Mouse (Mus musculus) midbrain, embryonic 11.5 days (tissue): ENCODE results near the gene Zzz3. TPM values are rescaled to one million over a fixed set of nuclear protein-coding genes. Genes with fewer than 3 reads are reported as not detected.

Experiments used
- ATAC-seq: fragments of 200-750 bp; cut with Nextera tagmentation; 2 replicates; pipeline ENCODE4 v1.8.0; 2017; ENCODE audit warnings: moderate TSS enrichment, moderate library complexity; ENCODE audit not compliant: low FRiP score
- DNase-seq: peaks from one replicate; pipeline ENCODE4 v3.0.0; 2015; ENCODE audit warnings: low spot score; ENCODE audit errors: missing footprints
- H3K27ac ChIP-seq: fragments of 300-500 bp; sonication (generic); 2 replicates; pipeline ENCODE4 v1.5.1; 2014; ENCODE audit warnings: low read depth, low read length
- H3K27me3 ChIP-seq: fragments of 300-500 bp; sonication (generic); 2 replicates; pipeline ENCODE4 v1.6.1; 2014; ENCODE audit warnings: mild to moderate bottlenecking, low read length, moderate library complexity, mixed read lengths; ENCODE audit not compliant: control insufficient read depth, insufficient read depth
- H3K36me3 ChIP-seq: fragments of 300-500 bp; sonication (generic); 2 replicates; pipeline ENCODE4 v1.6.1; 2014; ENCODE audit warnings: mild to moderate bottlenecking, low read length, moderate library complexity, mixed read lengths; ENCODE audit not compliant: control insufficient read depth, insufficient read depth
- H3K4me1 ChIP-seq: fragments of 300-500 bp; sonication (generic); 2 replicates; pipeline ENCODE4 v1.6.1; 2014; ENCODE audit warnings: low read length; ENCODE audit not compliant: control insufficient read depth, insufficient read depth
- H3K4me2 ChIP-seq: fragments of 300-500 bp; sonication (generic); 2 replicates; pipeline ENCODE4 v1.6.1; 2014; ENCODE audit warnings: mild to moderate bottlenecking, moderate library complexity
- H3K4me3 ChIP-seq: fragments of 300-500 bp; sonication (generic); 2 replicates; pipeline ENCODE4 v1.5.1; 2014; ENCODE audit warnings: low read depth, low read length
- H3K9ac ChIP-seq: fragments of 300-500 bp; sonication (generic); 2 replicates; pipeline ENCODE4 v1.6.1; 2014; ENCODE audit warnings: low read length
- H3K9me3 ChIP-seq: fragments of 300-500 bp; sonication (generic); 2 replicates; pipeline ENCODE4 v1.6.1; 2016; ENCODE audit warnings: low read length; ENCODE audit not compliant: control insufficient read depth
- WGBS: fragments of 180-500 bp; shearing (Covaris S2); extraction: QIAGEN DNeasy Blood & Tissue Kit; methylation state at CpG from one replicate; pipeline ENCODE4 v1.1.7; 2014; 5-methylcytosine and 5-hydroxymethylcytosine counted together
- polyA plus RNA-seq: library from polyadenylated mRNA; unstranded; fragments of >200 nt; fragmentation: Nextera tagmentation; extraction: Ambion mirVana; gene quantifications from 2 replicates; pipeline ENCODE4 v1.2.1, GENCODE M21; 2014

The Zzz3 gene
- polyA plus RNA-seq, 1 experiment from 2014 or later, result 63.1 TPM

GRCm38 (mm10) chr3:152397335-152397940, 2.2 kb downstream of the Zzz3 start:
- peak overlapping the region; percentile 94 for H3K9ac ChIP-seq
- H3K36me3 ChIP-seq, result no peaks in the 10 kb centered on the region
- 67% methylated on average over 9 of the region's 9 CpGs for WGBS
- H3K9me3 ChIP-seq, result no peaks in the 10 kb centered on the region
- H3K4me2 ChIP-seq, result peak overlapping the region; percentile 79
- DNase-seq (no peak), ATAC-seq (no peak)
- H3K27ac ChIP-seq, result no peak overlapping the region
- peak overlapping the region; percentile 85 for H3K4me3 ChIP-seq
- no peaks in the 10 kb centered on the region for H3K27me3 ChIP-seq
- H3K4me1 ChIP-seq, result peaks cover 12% of the 10 kb centered on the region

GRCm38 (mm10) chr3:152400441-152400840, 5.2 kb downstream of the Zzz3 start:
- Histone ChIP-seq H3K36me3 (no peaks in the 10 kb centered on the region), H3K9me3 (no peaks in the 10 kb centered on the region), H3K4me2 (no peak overlapping the region), H3K4me3 (no peak overlapping the region), H3K9ac (no peak overlapping the region), H3K27me3 (no peaks in the 10 kb centered on the region), H3K4me1 (peaks cover 5% of the 10 kb centered on the region; the same call in 1 of the 2 replicates), H3K27ac (no peak overlapping the region)
- ATAC-seq (no peak), DNase-seq (no peak)
- 90% methylated on average over 5 of the region's 5 CpGs for WGBS

GRCm38 (mm10) chr3:152400875-152401274, 5.6 kb downstream of the Zzz3 start:
- H3K9ac ChIP-seq, result no peak overlapping the region
- no peak overlapping the region for H3K4me3 ChIP-seq
- H3K4me1 ChIP-seq, result peaks cover 5% of the 10 kb centered on the region; the same call in 1 of the 2 replicates
- H3K27ac ChIP-seq, result no peak overlapping the region
- 83% methylated on average over 3 of the region's 3 CpGs for WGBS
- H3K4me2 ChIP-seq, result no peak overlapping the region
- H3K36me3 ChIP-seq, result no peaks in the 10 kb centered on the region
- no peak for DNase-seq
- no peaks in the 10 kb centered on the region for H3K9me3 ChIP-seq
- no peaks in the 10 kb centered on the region for H3K27me3 ChIP-seq
- ATAC-seq, result no peak

- Histone ChIP-seq H3K9me3 (no peaks in the 10 kb centered on the region), H3K4me1 (peaks cover 5% of the 10 kb centered on the region; the same call in 1 of the 2 replicates), H3K27ac (no peak overlapping the region), H3K4me3 (no peak overlapping the region), H3K9ac (no peak overlapping the region), H3K36me3 (no peaks in the 10 kb centered on the region), H3K4me2 (no peak overlapping the region), H3K27me3 (no peaks in the 10 kb centered on the region)
- WGBS, result 81% methylated on average over 7 of the region's 7 CpGs
- DNase-seq, result no peak
- no peak for ATAC-seq
These were observed 6.8 kb downstream of the Zzz3 start for GRCm38 (mm10) chr3:152401964-152402670.

- ATAC-seq, result no peak
- no peak for DNase-seq
- no peak overlapping the region for H3K9ac ChIP-seq
- no peak overlapping the region for H3K4me3 ChIP-seq
- H3K9me3 ChIP-seq, result no peaks in the 10 kb centered on the region
- no peaks in the 10 kb centered on the region for H3K27me3 ChIP-seq
- H3K4me1 ChIP-seq, result peaks cover under 1% of the 10 kb centered on the region; the same call in 1 of the 2 replicates
- no peak overlapping the region for H3K4me2 ChIP-seq
- no peaks in the 10 kb centered on the region for H3K36me3 ChIP-seq
- WGBS, result 94% methylated on average over 3 of the region's 3 CpGs
- H3K27ac ChIP-seq, result no peak overlapping the region
These were observed 7.4 kb downstream of the Zzz3 start for GRCm38 (mm10) chr3:152402671-152403066.

- no peak for DNase-seq
- Histone ChIP-seq H3K9me3 (no peaks in the 10 kb centered on the region), H3K9ac (no peak overlapping the region), H3K36me3 (no peaks in the 10 kb centered on the region), H3K4me1 (no peaks in the 10 kb centered on the region), H3K4me2 (no peak overlapping the region), H3K27ac (no peak overlapping the region), H3K4me3 (no peak overlapping the region), H3K27me3 (no peaks in the 10 kb centered on the region)
- 82% methylated on average over 2 of the region's 2 CpGs for WGBS
- ATAC-seq, result no peak
These were observed 8.6 kb downstream of the Zzz3 start for GRCm38 (mm10) chr3:152403827-152404226.

- no peak overlapping the region for H3K4me2 ChIP-seq
- no peaks in the 10 kb centered on the region for H3K27me3 ChIP-seq
These were observed 10.1 kb downstream of the Zzz3 start for GRCm38 (mm10) chr3:152405420-152405819.

GRCm38 (mm10) chr3:152405978-152406640, 10.8 kb downstream of the Zzz3 start:
- ATAC-seq, result no peak
- WGBS, result 88% methylated on average over 4 of the region's 4 CpGs
- H3K9me3 ChIP-seq, result no peaks in the 10 kb centered on the region
- H3K36me3 ChIP-seq, result no peaks in the 10 kb centered on the region
- no peak overlapping the region for H3K9ac ChIP-seq
- no peak overlapping the region for H3K4me3 ChIP-seq
- DNase-seq, result no peak
- no peaks in the 10 kb centered on the region for H3K4me1 ChIP-seq
- H3K27me3 ChIP-seq, result no peaks in the 10 kb centered on the region
- no peak overlapping the region for H3K4me2 ChIP-seq
- no peak overlapping the region for H3K27ac ChIP-seq

More at GRCm38 (mm10) chr3:152405420-152405819, 10.1 kb downstream of the Zzz3 start:
- H3K9ac ChIP-seq, result no peak overlapping the region
- no peaks in the 10 kb centered on the region for H3K4me1 ChIP-seq
- H3K4me3 ChIP-seq, result no peak overlapping the region
- 96% methylated on average over 7 of the region's 7 CpGs for WGBS
- H3K36me3 ChIP-seq, result no peaks in the 10 kb centered on the region
- ATAC-seq, result no peak
- H3K9me3 ChIP-seq, result no peaks in the 10 kb centered on the region
- H3K27ac ChIP-seq, result no peak overlapping the region
- no peak for DNase-seq

GRCm38 (mm10) chr3:152410980-152411551, 15.8 kb downstream of the Zzz3 start:
- Histone ChIP-seq H3K4me2 (no peak overlapping the region), H3K4me3 (no peak overlapping the region), H3K36me3 (no peaks in the 10 kb centered on the region), H3K9me3 (no peaks in the 10 kb centered on the region), H3K27me3 (no peaks in the 10 kb centered on the region), H3K27ac (no peak overlapping the region), H3K4me1 (no peaks in the 10 kb centered on the region), H3K9ac (no peak overlapping the region)
- WGBS, result 90% methylated on average over 7 of the region's 7 CpGs
- no peak for ATAC-seq
- no peak for DNase-seq
